Mouse (Mus musculus): ENCODE results near the gene Lancl3.
"Not testable (repeated sequence)": the region's sequence is repeated elsewhere in the genome, so short reads cannot be mapped to it uniquely, and the experiment has no call there.

Gene Lancl3

DNA sequence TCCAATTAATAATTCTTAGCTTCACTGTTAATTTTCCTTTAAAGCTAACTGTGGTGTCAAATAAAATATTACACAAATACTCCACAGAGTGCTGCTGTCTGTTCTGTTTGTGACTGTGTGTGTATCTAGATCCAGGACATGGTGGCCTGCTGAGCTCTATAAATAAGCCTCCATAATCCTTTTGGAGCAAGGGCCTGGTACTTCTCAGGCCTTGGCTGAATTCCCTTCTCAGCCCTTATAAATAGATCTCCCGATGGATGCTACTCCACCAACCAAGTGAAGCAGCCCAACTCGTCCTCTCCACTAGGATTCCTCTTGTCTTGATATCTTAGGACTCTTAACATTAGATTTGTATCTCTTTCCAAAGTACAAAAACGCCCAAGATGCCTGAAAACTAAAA is 71.4 kb downstream of the Lancl3 start:
- no peak for DNase-seq

DNA sequence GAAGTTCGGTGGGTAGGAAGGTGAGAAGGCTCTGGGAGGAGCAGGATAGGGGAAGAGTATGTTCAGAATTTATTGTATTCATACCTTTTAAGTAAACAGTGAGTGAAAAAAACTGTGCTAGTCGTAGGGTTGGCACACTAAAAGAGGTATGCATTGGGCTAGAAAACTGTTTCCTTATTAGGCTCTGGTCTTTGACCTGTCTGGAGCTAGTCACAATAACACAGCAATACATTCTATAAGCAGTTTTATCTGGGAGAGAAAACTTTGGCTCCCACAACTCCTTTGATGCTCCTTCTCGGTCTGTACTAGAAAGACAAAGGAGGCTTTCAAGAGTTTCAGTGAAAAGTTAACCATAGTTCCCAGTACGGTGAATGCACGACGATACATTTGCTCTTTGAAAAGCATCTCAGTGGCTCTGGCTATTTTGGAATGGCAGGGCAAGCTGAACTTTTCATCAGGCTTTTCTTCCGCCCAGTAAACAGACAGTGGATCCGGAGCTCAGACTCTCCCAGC is 72.3 kb downstream of the Lancl3 start:
- no peak for DNase-seq

DNA sequence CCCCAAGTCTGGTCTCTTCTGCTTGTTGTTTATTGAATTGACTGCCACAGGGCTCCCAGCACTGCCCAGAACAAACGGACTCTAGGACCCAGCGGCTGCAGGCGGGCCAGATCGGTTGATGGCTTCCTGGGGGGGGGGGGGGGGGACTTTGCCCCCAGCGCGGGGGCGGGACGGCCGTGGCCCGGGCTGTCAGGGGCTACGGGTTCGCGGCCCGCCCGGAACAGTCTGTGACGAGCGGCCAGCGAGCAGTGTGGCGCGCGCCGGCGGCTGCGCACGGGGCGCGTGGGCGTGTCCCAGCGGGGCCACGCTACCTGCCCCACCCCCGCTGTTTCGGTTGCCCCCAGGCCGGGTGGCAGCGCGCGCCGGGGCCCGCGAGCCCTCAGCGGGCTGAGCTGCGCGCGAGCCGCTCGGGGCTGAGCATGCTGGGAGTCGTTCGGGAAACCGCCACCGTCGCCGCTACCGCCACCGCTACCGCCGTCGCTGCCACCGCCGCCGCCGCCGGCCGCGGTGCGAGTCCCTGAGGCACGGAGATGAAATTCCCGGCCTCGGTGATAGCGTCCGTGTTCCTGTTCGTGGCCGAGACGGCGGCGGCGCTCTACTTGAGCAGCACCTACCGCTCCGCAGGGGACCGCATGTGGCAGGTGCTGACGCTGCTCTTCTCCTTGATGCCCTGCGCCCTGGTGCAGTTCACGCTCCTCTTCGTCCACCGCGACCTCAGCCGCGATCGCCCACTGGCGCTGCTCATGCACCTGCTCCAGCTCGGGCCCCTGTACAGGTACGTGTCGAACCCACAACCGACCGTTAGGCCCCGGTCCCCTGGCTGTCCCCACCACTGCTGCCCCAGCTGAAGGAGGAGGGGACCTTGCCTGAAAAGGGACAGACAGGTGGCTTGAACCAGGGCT is 73.0 kb downstream of the Lancl3 start, which contains the start of gene Xk:
Gene Xk, plus strand, starts transcription at position 297 of the 902 bp plus-strand sequence.
- peak; percentile 34 for DNase-seq

DNA sequence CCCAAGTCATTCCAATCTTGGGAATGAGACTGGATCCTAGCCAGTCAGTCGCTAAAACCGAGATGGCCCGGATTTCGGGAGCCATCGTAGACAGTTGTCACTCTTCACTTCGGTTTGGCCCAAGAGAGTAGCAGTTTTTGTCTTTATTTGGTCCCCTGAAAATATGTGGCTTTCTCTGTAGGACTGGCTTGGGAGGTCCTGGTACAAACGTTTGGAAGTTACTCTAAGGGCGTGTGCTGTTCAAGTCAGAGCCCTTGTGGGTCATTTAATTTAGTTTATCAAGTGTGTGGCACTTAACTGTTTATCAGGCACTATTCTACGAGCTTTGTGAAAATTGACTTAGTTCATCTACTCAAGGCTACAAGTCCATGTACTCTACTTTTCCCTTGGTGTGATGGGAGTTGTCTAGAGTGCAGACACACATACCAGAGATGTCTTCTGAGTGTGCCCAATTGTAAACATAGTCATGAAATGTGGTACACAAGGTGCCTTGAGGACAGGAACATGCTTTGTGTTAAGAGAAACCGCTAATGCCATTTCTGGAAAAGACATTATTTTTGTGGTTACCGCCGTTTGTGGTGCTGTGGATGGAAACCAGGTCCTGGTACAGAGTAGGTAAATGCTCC is 73.8 kb downstream of the Lancl3 start:
- no peak for DNase-seq

DNA sequence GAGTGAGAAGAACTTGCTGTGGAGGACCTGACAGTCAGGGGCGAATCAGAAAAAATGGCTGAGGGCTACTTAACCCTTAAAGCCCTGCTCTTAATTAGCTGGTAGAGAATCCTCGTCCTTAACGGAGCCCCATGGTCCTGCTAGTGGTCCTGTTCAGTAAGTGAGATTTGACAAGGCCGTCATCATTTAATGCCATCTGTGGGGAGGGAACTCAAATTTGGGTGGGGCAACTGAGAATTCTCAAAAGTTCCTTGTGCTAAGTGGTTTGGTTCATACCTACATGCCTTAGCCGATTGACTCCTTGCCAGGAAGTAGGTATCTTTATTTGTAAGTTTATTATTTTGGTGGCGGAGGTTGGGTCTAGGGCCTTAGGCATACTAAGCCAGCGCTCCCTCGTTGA is 74.6 kb downstream of the Lancl3 start:
- no peak for DNase-seq

DNA sequence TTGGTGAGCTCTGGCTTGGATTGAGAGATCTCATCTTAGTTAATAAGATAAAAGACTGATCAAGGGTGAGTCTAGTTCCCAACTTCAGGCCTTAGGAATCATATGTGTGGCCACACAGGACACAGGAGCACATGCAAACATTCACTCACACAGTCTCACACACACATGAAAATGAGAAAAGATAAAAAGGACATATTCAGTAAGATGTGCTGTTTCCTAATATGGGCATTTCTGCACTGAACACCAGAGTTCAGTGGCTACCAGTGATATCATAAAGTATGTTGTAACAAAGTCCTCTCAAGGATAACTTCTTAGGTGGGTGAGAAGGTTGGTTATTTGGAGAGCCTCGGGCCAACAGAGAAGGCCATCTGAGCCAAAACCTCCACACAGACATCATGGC is 83.8 kb downstream of the Lancl3 start, which contains the start of gene H2al1m:
Gene H2al1m, plus strand, starts transcription at position 301 of the 400 bp plus-strand sequence.
- DNase-seq = not testable (repeated sequence)

DNA sequence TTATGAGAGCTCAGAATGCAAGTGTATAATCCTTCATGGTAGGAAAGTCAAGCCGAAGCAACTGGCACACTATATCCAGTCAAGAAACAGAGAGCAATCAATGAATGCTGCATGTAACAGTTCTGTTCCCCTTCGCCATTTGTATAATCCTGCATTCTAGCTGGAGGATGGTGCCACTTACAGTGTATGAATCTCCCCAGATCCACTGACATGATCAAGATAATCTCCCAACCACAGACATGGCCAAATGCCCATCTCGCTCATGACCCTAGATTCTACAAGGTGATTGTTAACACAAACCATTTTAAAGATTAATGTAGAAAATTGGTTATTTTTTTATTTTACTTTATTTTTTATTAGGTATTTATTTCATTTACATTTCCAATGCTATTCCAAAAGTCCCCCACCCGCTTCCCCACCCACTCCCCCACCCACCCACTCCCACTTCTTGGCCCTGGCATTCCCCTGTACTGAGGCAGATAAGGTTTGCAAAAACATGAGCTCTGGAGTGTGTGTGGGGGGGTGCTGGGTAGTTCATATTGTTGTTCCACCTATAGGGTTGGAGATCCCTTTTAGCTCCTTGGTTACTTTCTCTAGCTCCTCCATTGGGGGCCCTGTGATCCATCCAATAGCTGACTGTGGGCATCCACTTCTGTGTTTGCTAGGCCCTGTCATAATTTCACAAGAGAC is 93.6 kb downstream of the Lancl3 start:
- not testable (repeated sequence) for DNase-seq

DNA sequence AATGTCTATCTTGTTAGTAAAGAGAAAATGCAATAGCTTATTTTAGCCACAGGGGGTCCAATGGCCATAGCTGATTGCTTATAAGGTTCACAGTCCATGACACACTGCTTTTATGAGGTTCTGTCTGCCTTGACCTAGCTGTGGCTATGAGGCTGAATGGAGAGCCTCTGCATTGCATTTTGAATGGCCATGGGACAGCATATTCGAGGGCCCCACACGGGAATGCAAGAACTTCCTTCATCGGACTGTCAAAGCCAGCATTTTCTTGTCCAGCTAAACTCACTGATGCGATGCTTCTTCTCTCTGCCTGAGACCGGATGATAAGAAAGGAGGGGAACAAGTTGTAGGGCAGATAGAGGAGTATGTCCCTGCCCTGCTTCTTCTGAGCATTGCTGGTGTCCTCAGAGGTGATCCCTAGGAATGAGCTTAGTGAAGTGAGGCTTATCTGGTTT is 98.7 kb downstream of the Lancl3 start:
- DNase-seq = no peak

DNA sequence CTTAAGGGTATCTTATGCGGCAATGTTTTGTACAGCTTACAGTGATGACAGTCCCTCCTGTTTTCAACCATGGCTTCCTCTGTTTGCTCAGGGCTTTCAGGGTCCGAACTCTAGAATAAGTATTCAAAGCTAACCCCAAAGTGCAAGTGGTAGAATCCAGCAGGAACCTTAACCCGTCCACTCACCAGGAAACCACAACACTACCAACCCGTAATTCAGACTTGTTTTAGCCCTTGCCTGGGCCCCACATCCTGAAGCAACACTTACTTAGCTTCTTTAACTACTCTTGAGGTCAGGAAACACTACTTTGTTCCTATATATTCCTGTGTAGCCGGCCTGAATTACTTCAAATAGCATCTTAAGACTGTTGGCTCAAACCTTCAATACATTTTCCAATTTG is 103.1 kb downstream of the Lancl3 start:
- no peak for DNase-seq

DNA sequence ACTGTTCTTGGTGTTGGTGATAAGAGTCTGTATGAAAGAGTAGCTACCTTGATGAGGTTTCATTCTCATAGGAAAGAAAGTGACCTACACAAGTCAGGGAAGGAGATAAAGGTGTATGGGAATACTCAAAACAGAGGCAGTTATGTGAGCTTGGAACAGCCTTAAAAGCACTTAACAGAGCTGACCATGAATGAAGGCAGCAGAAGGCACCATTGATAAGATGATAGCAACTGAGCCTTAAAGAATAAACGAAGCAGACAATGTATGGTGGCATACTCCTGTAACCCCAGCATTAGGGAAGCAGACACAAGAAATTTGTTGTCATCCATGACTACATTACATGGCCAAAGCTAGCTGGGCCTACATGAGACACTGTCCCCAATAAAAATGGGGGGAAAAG is 103.8 kb downstream of the Lancl3 start:
- no peak for DNase-seq

DNA sequence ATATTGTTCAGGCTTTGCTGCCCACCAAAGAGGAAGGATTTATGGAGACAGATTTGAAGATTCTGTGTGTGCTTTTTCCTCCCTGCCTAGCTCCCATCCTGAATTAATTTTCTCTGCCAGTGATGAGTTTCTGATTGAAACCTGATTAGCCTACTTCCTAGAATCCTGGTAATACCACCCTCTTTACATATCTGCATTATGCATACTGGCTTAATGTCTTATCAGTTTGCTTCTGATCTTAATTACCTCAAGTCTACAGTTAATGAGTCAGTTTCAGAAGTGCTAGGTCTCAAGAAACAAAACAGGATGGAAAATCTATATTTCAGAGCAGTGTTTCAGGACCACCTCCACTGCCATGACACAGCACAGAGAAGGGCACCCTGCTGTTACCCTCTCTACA is 116.8 kb downstream of the Lancl3 start:
- DNase-seq = not testable (repeated sequence)
